Mouse (Mus musculus): ENCODE measurements at regions not wholly inside any gene's neighbourhood (a gene's known extent, or its start where the extent isn't known, plus 50 kb on each side); places are given as distances from the start of the nearest gene placed in this dataset.

DNA sequence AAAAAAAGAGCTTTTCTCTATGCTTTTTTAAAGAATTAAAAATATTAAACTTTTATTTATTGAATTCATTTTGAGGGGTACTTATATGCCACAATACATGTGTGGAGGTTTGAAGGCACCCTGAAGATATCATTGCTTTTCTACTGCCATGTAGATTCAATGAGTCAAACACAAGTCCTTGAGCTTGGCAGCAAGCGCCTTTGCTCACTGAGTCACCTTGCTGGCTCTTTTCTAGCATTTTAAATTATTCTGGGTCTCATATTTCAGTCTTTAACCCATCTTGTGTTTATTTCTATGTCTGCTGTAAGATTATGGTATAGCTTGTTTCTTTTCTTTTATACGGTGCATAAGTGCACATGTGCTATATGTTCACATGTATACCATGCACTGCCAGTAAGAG, 83.5 kb upstream of the Il6 start:
- no peaks in the 10 kb centered on the region for H3K36me3 ChIP-seq

DNA sequence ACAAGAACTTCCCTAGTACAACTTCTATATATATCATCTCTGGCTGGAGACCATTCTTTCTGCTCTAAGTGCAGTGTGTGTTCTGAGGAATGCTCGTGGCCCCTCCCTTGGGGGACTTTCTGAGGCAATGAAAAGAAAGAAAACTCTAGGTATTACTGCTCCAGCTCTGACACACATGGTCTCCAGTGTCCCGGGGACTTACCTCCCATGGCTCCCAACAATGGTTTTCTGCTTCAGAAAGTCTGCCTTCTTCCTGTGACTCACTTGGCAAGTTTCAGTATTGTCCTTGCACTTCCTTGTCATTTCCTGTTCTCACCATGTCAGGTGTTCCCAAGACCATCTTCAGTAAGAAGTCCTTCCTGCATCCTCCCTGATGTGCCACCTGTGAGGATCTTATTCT, 65.7 kb upstream of the Il6 start:
- Histone ChIP-seq H3K27ac (replicated peaks) (no peak overlapping the region), H3K27me3 (no peaks in the 10 kb centered on the region), H3K9ac (no peak overlapping the region), H3K4me2 (no peak overlapping the region), H3K36me3 (no peaks in the 10 kb centered on the region), H3K4me3 (no peak overlapping the region), H3K4me1 (replicated peaks) (no peaks in the 10 kb centered on the region), H3K9me3 (no peaks in the 10 kb centered on the region)
- 65% methylated on average over 2 of the region's 2 CpGs for WGBS
- no peak for ATAC-seq (ENCODE audit: low read depth)

More for the DNA sequence above, 83.5 kb upstream of the Il6 start:
- Histone ChIP-seq H3K9ac (no peak overlapping the region), H3K4me2 (no peak overlapping the region), H3K27me3 (no peaks in the 10 kb centered on the region), H3K4me1 (replicated peaks) (no peaks in the 10 kb centered on the region), H3K27ac (replicated peaks) (no peak overlapping the region), H3K9me3 (no peaks in the 10 kb centered on the region), H3K4me3 (no peak overlapping the region)
- WGBS, result 95% methylated on average over 2 of the region's 2 CpGs
- no peak for ATAC-seq (ENCODE audit: low read depth)

DNA sequence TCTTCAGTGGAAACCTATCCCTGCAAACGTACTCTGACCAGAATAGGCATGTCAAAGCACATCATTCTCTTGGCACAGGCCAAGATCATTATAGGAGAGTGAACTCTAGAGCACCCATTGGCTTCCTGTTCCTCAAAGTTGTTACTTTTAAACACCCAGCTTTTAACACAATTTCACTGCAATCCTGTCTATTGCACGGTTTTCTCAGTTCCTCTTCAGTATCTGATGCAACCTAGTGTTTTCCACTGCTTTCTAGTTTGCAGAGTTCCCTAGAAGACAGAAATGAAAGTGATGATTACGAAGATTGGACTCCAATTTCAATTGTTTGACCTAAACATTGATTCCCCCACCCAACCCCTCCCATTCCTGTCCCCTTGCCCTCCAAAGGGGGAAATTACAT, 64.8 kb upstream of the Il6 start:
- 68% methylated on average over 3 of the region's 3 CpGs for WGBS
- H3K4me2 ChIP-seq, result no peak overlapping the region
- H3K4me3 ChIP-seq, result no peak overlapping the region
- H3K9ac ChIP-seq, result no peak overlapping the region
- ATAC-seq (ENCODE audit: low read depth), result no peak
- H3K4me1 ChIP-seq (replicated peaks), result 0 out of 2 replicates have a peak, but pooled peaks cover 3% of the 10 kb centered on the region
- no peaks in the 10 kb centered on the region for H3K36me3 ChIP-seq
- no peaks in the 10 kb centered on the region for H3K27me3 ChIP-seq
- H3K27ac ChIP-seq (replicated peaks), result no peak overlapping the region
- H3K9me3 ChIP-seq, result no peaks in the 10 kb centered on the region

DNA sequence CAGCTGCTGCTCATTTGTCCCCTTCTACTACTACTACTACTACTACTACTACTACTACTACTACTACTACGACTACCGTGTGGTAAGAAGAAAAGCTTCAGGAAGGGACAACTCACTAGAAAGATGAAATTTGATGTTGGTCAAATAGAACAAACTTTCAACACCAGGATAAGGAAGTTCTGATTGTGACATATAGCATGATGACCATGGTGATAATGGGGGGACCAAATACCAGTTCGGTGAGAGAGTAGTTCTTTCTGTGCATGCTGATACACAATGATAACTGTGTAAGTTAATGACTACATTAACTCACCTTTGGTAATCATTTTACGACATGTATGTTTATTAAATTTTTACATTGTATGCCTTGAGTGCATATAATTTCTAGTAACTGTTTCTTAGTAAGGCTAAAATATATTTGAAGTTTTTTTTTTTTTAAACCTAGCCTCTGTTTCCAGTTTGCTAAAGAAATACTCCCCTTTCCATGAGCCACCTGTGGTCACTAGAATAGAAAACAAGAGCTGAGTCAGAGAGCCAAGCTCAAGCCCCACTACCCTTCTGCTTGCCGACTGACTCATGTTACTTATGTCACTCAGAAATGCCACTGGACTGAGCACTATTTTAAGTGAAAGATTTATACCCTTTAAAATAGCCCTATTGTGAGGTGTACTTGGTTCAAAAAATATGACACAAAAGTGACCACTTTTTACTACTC, 62.3 kb upstream of the Il6 start:
- no peak overlapping the region for H3K9ac ChIP-seq
- H3K4me2 ChIP-seq, result no peak overlapping the region
- no peak overlapping the region for H3K27ac ChIP-seq (replicated peaks)
- 0 out of 2 replicates have a peak, but pooled peaks cover 3% of the 10 kb centered on the region for H3K4me1 ChIP-seq (replicated peaks)
- no peak for ATAC-seq (ENCODE audit: low read depth)
- H3K4me3 ChIP-seq, result no peak overlapping the region
- H3K27me3 ChIP-seq, result no peaks in the 10 kb centered on the region
- WGBS, result 86% methylated on average over 5 of the region's 5 CpGs
- H3K9me3 ChIP-seq, result no peaks in the 10 kb centered on the region
- H3K36me3 ChIP-seq, result no peaks in the 10 kb centered on the region

DNA sequence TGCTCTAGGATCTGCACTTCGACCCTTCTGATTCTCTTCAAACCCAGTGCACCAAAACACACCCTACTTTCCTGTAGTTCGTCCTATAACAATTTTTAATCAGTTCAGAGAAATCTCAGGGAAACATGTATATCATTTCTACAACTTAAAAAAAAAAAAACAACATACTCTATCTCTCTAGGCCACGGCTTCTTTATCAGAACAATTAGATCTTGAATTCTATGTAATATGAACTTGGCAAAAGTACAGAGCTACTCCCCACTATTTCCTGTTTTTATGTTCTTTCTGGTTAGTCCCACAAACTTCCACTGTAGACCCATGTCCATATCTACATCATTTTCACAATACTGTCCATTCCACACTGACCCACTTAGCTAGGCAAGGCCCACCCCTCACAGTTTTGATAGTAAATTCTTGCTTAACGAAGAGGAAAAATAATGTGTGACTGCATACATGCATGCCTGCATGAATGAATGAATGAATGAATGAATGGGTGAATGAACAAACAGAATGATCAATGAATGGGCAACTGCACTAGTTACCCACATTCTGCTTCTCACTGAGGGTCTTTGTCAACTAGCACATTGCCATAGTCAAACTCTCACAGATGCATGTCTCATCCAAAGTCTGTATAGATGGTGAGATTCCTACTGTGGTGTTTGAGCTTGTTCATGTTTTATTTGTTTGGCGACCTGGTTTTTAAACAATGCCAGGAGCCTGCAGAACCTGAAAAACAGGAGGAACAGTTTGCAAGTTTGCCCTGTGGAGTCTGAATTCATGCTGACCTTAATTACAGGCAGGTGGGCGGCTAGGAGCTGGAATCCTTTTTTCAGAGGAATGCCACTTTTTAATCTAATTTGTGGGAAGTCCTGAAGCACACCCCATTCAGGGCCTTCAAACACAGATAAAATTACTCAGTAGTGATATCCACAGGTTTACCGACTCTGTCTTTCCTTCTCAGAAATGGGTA, 61.2 kb upstream of the Il6 start:
- ATAC-seq (ENCODE audit: low read depth), result no peak
- H3K4me3 ChIP-seq, result no peak overlapping the region
- H3K36me3 ChIP-seq, result no peaks in the 10 kb centered on the region
- H3K27me3 ChIP-seq, result no peaks in the 10 kb centered on the region
- no peak overlapping the region for H3K27ac ChIP-seq (replicated peaks)
- H3K4me2 ChIP-seq, result no peak overlapping the region
- H3K9ac ChIP-seq, result no peak overlapping the region
- 0 out of 2 replicates have a peak, but pooled peaks cover 3% of the 10 kb centered on the region for H3K4me1 ChIP-seq (replicated peaks)
- no peaks in the 10 kb centered on the region for H3K9me3 ChIP-seq
- WGBS, result 86% methylated on average over 7 of the region's 7 CpGs

Measured in neural tube, embryonic 13.5 days (tissue).